Mouse (Mus musculus) cerebellum, adult 2 months (tissue): Measurements from ENCODE around the gene Tmem255a. TPM values are rescaled to one million over a fixed set of nuclear protein-coding genes. Genes with fewer than 3 reads are reported as not detected.

Source experiments
- DNase-seq, 2 experiments: peaks; one replicate each; pipeline ENCODE4 v3.0.0; 2021
- H3K27ac ChIP-seq: fragments of 200-500 bp; 2 replicates; pipeline ENCODE4 v1.5.1; 2012; ENCODE audit warnings: low read length, control low read depth, inconsistent platforms; ENCODE audit not compliant: insufficient read depth
- H3K27me3 ChIP-seq: fragments of 200-500 bp; 2 replicates; pipeline ENCODE4 v1.6.1; 2012; ENCODE audit warnings: inconsistent platforms, mild to moderate bottlenecking, low read length, moderate library complexity; ENCODE audit not compliant: control insufficient read depth, insufficient read depth
- H3K4me1 ChIP-seq: fragments of 200-500 bp; 2 replicates; pipeline ENCODE4 v1.6.1; 2011; ENCODE audit warnings: low read length; ENCODE audit not compliant: control insufficient read depth, insufficient read depth
- H3K4me3 ChIP-seq: fragments of 200-500 bp; replicated peaks from 2 replicates; pipeline ENCODE3; 2011; ENCODE audit warnings: mild to moderate bottlenecking, low read depth, low read length, control low read depth; ENCODE audit not compliant: insufficient read depth
- CTCF ChIP-seq: fragments of 200-500 bp; IDR thresholded peaks from 2 replicates; pipeline ENCODE4 v1.5.1; 2011; ENCODE audit warnings: low read depth, mild to moderate bottlenecking, control low read depth, low read length, moderate library complexity, borderline replicate concordance; ENCODE audit not compliant: insufficient read depth
- POLR2A ChIP-seq: fragments of 200-500 bp; IDR thresholded peaks from 2 replicates; pipeline ENCODE4 v1.6.1; 2011; ENCODE audit warnings: low read length, control low read depth, borderline replicate concordance; ENCODE audit not compliant: insufficient read depth
- WGBS: fragments of 180-500 bp; shearing (Covaris S2); methylation state at CpG from one replicate; pipeline ENCODE4 v1.1.7; 2018; 5-methylcytosine and 5-hydroxymethylcytosine counted together
- polyA plus RNA-seq: library from polyadenylated mRNA; depleted of rRNA; stranded (reverse); fragments of >200 nt; gene quantifications from 2 replicates; pipeline ENCODE4 v1.2.3, GENCODE M21; 2012; rRNA removed

Gene Tmem255a
- 44.8 and 51.5 TPM in 2 replicates for polyA plus RNA-seq

DNA sequence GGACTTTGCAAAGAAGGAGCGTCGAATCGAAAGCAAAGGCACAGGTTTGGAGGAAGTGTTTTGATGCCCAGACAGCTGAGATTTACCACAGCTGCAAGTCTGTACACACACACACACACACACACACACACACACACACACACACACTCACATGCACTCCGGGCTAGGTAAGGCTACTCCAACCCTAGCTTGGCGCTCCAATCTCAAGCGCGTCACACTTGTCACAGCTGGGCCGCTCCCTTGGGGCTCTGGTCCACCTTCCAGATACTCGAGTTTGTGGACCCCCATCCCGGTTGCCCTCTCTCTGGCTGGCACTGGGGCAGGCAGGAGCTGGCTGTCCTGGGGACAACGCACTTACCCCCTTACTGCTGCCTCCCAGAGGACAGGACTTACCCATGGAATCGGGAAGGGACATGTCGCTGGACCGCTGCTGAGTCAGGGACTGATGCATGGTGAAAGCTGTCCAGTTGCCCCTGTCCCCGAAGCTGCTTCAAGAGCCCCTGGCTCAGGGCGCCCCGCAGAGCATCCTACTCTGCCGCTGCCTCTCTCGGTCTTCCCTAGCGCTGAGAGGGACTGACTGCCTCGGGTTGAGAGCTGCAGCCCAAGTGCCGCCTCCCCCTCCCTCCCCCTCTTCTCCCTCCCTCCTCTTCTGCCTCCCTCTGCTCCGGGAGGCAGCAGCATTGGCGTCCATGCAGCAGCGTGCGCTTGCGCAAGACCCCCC lies at the start of gene Tmem255a:
Gene Tmem255a, minus strand, starts transcription at position 589 of the 721 bp plus-strand sequence.
- H3K4me3 ChIP-seq, result peak within 1 kb of the TSS; percentile 40

DNA sequence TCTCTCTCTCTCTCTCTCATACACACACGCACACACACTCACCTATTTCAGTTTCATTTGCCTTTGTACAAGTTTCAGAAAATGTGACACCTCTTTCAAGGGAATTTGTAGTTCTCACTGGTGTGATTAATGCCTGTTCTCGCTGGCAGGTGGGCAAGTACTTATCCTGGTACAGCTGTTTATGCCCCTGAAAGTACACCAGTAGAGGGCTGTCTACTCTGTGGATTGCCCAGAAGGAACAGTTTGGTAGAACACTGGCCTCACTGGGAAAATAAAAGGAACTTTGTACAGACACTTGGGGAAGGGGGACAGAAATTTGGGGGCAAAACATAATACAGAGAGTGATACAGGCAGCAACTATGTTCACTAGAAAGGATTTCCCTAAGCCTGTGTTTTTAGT lies 7.4 kb upstream of the Tmem255a start:
- Histone ChIP-seq H3K27me3 (no peaks in the 10 kb centered on the region), H3K4me1 (no peaks in the 10 kb centered on the region), H3K4me3 (no peak overlapping the region), H3K27ac (no peak overlapping the region)
- DNase-seq, result no peak
- no peak for TF ChIP-seq POLR2A
- no peak for TF ChIP-seq CTCF
- 31% methylated on average over 2 of the region's 2 CpGs for WGBS

More for the DNA sequence above, at the start of gene Tmem255a:
- H3K27ac ChIP-seq, result no peak within 1 kb of the TSS
- 7% methylated on average over 23 of the region's 27 CpGs for WGBS
- peaks cover 3% of the 10 kb centered on the region; the same call in 1 of the 2 replicates for H3K4me1 ChIP-seq
- peak; percentile 1 to 23 for DNase-seq
- TF ChIP-seq CTCF (no peak), POLR2A (no peak)
- H3K27me3 ChIP-seq, result no peaks in the 10 kb centered on the region

DNA sequence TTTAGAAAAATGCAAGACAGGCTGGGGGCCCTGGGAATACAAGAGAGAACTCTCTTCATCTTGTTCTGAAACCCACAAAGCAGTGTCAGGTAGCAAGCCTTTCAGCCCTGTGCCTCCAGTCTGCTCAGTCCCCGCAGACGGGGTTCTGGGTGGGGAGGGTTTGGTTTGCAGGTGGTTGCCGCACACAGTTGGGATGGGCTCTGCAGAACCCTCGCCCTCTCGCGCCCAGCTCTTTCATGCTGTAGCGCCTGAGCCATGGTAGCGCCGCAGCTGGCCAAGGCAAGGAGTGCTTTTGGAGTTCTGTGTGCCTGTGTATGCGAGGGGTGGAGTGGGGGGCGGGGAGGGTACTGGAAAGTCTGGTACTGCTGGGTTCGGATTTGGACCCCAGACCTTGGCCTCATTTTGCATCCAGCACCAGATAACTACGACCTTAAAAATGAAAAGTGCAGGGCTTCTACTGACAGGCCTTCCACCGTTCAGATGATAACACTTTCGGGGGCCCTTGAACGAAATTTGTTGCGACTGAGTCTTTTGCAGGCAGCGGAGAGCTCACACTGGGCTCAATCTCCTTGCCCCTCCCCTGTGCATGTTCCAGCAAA lies 1.8 kb downstream of the Tmem255a start:
- H3K27ac ChIP-seq, result no peak overlapping the region
- TF ChIP-seq POLR2A (no peak), CTCF (no peak)
- H3K4me1 ChIP-seq, result peaks cover 3% of the 10 kb centered on the region; the same call in 1 of the 2 replicates
- H3K27me3 ChIP-seq, result no peaks in the 10 kb centered on the region
- WGBS, result 10% methylated on average over 18 of the region's 18 CpGs
- peak overlapping the region; percentile 29 for H3K4me3 ChIP-seq
- DNase-seq, result peak; percentile 23 to 24

DNA sequence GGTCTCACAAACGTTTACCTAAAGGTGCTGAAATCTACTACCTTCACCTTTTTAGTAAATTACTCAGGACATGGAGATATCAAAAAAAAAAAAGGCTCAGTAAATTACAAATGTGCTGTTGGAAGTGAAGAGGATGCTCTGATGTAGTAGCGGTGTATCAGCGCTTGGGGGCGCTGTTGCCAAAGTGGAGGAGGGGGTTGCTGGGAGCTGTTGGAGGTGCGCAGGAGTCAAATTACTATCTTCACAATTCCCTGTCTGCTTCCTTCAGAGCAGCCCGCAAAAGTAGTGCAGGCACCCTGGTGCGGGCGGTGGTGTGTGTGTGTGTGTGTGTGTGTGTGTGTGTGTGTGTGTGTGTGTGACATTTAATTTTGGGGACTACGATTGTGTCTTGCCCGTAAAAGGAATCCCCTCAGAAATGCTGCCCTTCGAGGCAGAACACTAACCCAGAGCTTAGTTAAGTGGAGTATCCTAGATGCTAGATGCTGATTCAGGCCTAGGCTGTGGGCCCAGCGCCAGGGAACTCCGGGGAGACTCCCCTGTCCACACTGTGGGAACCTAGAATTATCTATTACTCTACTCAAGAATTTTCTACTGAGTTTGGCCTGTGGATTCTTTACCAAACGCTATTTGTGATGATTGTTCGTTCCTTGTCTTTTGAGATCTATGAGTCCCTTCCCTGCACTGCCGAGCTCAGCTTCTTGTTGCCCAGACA lies 2.4 kb downstream of the Tmem255a start:
- Histone ChIP-seq H3K4me1 (peaks cover 3% of the 10 kb centered on the region; the same call in 1 of the 2 replicates), H3K27ac (no peak overlapping the region), H3K27me3 (no peaks in the 10 kb centered on the region), H3K4me3 (no peak overlapping the region)
- peak; percentile 7 to 40 for DNase-seq
- peak; percentile 44 for TF ChIP-seq CTCF
- no peak for TF ChIP-seq POLR2A
- WGBS, result 9% methylated on average over 16 of the region's 16 CpGs

DNA sequence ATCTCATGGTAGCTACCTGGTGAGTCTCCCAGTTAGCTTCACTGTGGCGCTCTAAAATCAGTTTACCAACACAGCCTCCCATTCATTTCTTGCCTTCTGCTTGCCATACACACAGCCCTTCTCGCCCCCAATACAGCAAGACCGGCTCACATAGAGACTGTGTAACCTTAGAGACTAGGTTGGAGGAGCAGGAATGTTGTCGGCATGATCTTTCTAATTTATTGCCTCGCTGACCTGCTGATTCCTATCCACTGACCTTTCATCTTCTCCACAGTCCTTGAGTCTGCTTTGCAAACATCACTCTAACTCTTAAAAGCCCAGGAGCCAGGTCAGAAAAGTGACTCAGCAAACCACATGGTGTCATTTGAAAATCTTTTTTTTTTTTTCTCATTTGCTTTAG lies 4.6 kb downstream of the Tmem255a start:
- 41% methylated on average over 5 of the region's 5 CpGs for WGBS

DNA sequence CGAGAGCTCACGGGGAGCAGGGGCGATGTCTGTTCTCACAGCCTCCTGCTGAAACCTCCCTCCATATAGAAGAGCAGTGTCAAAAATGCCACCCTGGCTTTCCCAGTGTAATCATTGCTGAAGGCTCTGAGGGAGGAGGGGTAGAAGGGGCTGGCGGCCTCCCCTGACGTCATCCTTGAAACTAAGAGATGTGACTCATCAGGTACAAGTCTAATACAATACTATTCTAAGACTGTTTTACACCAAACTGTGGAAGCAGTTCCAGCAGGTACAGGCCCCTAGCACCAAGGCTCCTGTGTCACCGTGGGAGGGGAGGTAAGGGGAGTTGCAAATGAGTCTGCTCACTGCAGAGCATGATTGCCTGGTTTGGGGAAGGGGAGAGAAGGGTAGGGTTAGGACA lies 5.1 kb downstream of the Tmem255a start:
- no peak for TF ChIP-seq POLR2A
- TF ChIP-seq CTCF, result no peak

More for the DNA sequence above, 4.6 kb downstream of the Tmem255a start:
- Histone ChIP-seq H3K4me3 (no peak overlapping the region), H3K27ac (no peak overlapping the region), H3K27me3 (no peaks in the 10 kb centered on the region), H3K4me1 (peaks cover 3% of the 10 kb centered on the region; the same call in 1 of the 2 replicates)
- TF ChIP-seq POLR2A (no peak), CTCF (no peak)
- no peak for DNase-seq

DNA sequence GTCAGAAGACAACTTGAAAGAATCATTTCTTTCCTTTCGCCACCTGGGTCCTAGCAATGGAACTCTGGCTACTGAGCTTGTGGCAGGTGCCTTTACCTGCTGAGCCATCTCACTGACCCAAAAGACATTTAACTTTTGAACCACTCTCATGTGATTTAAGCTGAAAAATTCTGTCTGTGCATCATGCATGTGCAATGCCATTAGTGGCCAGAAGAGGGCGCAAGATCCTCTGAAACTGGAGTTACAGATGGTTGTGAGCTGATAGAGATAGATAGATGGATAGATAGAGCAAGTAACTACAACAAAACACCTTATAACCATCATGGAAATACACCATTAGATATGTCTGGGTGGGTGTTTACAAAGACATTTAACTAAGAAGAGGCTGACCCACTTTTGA lies 14.5 kb downstream of the Tmem255a start:
- H3K4me1 ChIP-seq, result no peaks in the 10 kb centered on the region
- DNase-seq, result peak in 1 of 2 experiments; percentile 24
- no peaks in the 10 kb centered on the region for H3K27me3 ChIP-seq
- no peak overlapping the region for H3K4me3 ChIP-seq
- H3K27ac ChIP-seq, result no peak overlapping the region
- 35% methylated on average over 2 of the region's 2 CpGs for WGBS
- no peak for TF ChIP-seq POLR2A
- no peak for TF ChIP-seq CTCF

More for the DNA sequence above, 5.1 kb downstream of the Tmem255a start:
- Histone ChIP-seq H3K4me1 (peaks cover 3% of the 10 kb centered on the region; the same call in 1 of the 2 replicates), H3K27ac (no peak overlapping the region), H3K4me3 (no peak overlapping the region), H3K27me3 (no peaks in the 10 kb centered on the region)
- no peak for DNase-seq
- WGBS, result 46% methylated on average over 6 of the region's 6 CpGs

DNA sequence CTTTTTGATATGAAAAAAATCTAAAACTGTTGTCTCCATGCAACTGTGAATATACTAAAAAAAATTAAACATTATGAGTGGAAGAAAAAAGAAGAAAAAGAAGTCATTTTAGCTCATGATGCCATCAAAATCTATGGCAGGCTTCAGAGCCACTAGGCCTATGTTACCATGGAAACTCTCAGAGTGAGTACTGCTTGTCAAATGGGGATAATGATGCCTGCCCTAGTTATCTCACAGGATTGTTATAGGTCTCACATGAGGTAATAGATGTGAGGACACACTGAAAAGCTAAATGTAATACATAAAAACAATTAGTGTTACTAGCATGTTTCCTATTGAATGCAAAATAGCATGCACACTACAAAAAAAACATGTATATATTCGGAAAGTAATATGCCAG lies 22.4 kb downstream of the Tmem255a start:
- H3K27ac ChIP-seq, result no peak overlapping the region
- 78% methylated on average over 1 of the region's 1 CpGs for WGBS
- H3K4me3 ChIP-seq, result no peak overlapping the region
- no peak for TF ChIP-seq CTCF
- TF ChIP-seq POLR2A, result no peak
- no peak for DNase-seq
- no peaks in the 10 kb centered on the region for H3K27me3 ChIP-seq
- no peaks in the 10 kb centered on the region for H3K4me1 ChIP-seq
